Mouse (Mus musculus) spleen, adult 2 months (tissue): ENCODE results near the gene Stx2. TPM values are rescaled to one million over a fixed set of nuclear protein-coding genes. Genes with fewer than 3 reads are reported as not detected.

ENCODE experiments used
- DNase-seq, 2 experiments: peaks; one replicate each; pipeline versions ENCODE4 v3.0.0 to v3.0.0-alpha.2; 2012 to 2021; ENCODE audit warnings: low spot score in 2 of 2, low read depth in 1 of 2
- H3K27ac ChIP-seq: fragments of 200-500 bp; 2 replicates; pipeline ENCODE4 v1.5.1; 2012; ENCODE audit warnings: low read length, inconsistent platforms; ENCODE audit not compliant: insufficient read depth
- H3K27me3 ChIP-seq: fragments of 200-500 bp; 2 replicates; pipeline ENCODE4 v1.6.1; 2012; ENCODE audit warnings: mild to moderate bottlenecking, moderate library complexity, low read length, inconsistent platforms; ENCODE audit not compliant: control insufficient read depth, insufficient read depth
- H3K36me3 ChIP-seq: fragments of 200-500 bp; 2 replicates; pipeline ENCODE4 v1.6.1; 2012; ENCODE audit warnings: mild to moderate bottlenecking, low read length, inconsistent platforms; ENCODE audit not compliant: control insufficient read depth, insufficient read depth
- H3K4me1 ChIP-seq: fragments of 200-500 bp; 2 replicates; pipeline ENCODE4 v1.6.1; 2011; ENCODE audit warnings: inconsistent platforms; ENCODE audit not compliant: control insufficient read depth, insufficient read depth, insufficient read length
- H3K4me3 ChIP-seq: fragments of 200-500 bp; 2 replicates; pipeline ENCODE4 v1.5.1; 2011; ENCODE audit warnings: mild to moderate bottlenecking, inconsistent platforms; ENCODE audit not compliant: insufficient read depth, insufficient read length; ENCODE audit errors: extremely low read depth
- CTCF ChIP-seq: fragments of 200-500 bp; IDR thresholded peaks from 2 replicates; pipeline ENCODE4 v1.5.1; 2011; ENCODE audit warnings: mild to moderate bottlenecking, inconsistent platforms; ENCODE audit not compliant: insufficient read depth, insufficient read length, insufficient replicate concordance; ENCODE audit errors: extremely low read depth
- POLR2A ChIP-seq: fragments of 200-500 bp; IDR thresholded peaks from 2 replicates; pipeline ENCODE4 v1.6.1; 2011; ENCODE audit warnings: low read depth, low read length, inconsistent platforms
- WGBS: fragments of 180-500 bp; shearing (Covaris S2); methylation state at CpG from one replicate; pipeline ENCODE4 v1.1.7; 2018; 5-methylcytosine and 5-hydroxymethylcytosine counted together
- polyA plus RNA-seq: library from polyadenylated mRNA; depleted of rRNA; stranded (reverse); fragments of >200 nt; gene quantifications from 2 replicates; pipeline ENCODE4 v1.2.3, GENCODE M21; 2012; rRNA removed

The Stx2 gene
- polyA plus RNA-seq, 1 experiment: 27.7 TPM

DNA sequence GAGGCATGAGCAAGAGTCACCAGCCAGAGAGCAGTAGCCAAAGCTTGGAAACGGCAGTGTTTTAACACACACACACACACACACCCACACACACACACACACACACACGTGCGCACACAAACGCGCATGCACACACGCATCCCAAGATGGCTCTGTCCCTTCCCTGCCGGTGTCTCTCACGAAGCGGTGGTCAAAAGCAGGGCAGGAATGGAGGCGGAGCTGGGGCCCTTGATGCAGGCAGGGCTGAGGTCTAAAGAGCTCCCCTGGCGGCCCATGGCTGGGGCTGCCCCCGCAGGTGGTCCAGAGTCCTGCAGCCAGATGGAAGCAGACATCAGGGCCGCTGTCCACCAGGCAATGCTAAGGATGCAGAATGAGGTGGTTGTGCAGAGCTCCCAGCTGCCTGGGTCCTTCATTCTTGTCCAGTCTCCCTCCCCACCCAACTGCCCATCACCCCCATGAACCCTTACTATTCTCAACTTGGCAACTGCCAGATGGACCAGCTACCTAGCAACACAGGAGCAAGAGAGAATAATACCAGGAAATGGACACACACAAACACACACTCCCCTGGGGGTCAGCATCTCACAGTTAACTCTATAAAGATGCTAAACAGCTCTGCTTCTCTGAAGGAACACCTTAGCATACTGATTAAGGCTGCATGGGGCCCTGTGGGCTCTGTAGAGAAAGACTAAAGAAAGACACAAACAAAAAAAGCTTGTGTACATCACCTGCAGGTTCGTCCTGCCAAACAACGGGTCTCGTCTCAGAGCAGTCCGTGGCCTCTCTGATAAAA is 54.9 kb downstream of the Stx2 start, which contains the start of gene Rimbp2:
Gene Rimbp2, minus strand, starts transcription at position 209 of the 793 bp plus-strand sequence.
- no peaks in the 10 kb centered on the region for H3K27me3 ChIP-seq
- H3K36me3 ChIP-seq: no peaks in the 10 kb centered on the region
- no peak within 1 kb of the TSS for H3K4me3 ChIP-seq
- H3K27ac ChIP-seq: no peak within 1 kb of the TSS
- no peaks in the 10 kb centered on the region for H3K4me1 ChIP-seq
- no peak for DNase-seq
- 15% methylated on average over 17 of the region's 17 CpGs for WGBS
- TF ChIP-seq POLR2A (no peak), CTCF (no peak)

DNA sequence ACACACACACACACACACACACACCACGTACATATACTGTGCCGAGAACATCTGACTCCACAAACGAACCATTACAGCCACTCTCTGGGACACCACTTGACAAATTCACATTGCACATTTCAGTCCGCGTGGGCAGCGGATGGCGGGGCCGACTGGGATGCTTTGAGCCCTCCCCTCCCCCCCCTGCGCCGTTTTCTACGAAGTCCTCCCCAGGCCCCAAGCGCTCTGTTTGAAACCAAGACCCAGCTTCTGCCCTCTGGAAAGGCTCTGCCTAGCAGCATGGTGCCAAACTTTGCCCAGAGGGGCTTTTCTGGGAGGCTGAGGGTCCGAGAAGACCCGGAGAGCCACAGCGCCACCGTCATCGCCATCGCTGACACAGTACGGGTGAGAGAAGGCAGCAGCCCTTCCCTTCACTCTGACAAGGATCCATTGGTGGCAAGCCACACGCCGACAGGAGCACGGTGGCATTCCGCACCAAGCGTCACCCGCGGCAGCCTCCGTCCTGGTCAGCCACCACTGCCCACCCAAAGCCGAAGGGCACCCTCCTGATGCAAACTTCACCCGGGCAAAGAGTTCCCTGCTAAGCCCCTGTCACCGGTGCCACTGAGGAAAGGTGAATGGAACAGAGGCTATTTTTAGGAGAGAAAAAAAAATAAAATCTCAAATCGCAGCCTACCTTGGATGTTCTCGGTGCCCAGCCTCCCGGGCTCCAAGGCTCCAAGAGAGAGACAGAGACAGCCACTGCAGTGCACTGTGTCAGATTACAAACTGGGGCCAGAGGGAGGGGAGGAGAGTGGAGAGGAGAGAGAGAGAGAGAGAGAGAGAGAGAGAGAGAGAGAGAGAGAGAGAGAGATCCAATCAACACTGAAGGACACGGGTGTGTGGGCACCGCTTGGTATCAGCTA is 55.8 kb downstream of the Stx2 start:
- DNase-seq: no peak
- WGBS: 7% methylated on average over 35 of the region's 35 CpGs
- no peaks in the 10 kb centered on the region for H3K27me3 ChIP-seq
- no peak for TF ChIP-seq CTCF
- TF ChIP-seq POLR2A: no peak
- no peak overlapping the region for H3K4me3 ChIP-seq
- no peaks in the 10 kb centered on the region for H3K4me1 ChIP-seq
- H3K36me3 ChIP-seq: no peaks in the 10 kb centered on the region
- H3K27ac ChIP-seq: no peak overlapping the region

DNA sequence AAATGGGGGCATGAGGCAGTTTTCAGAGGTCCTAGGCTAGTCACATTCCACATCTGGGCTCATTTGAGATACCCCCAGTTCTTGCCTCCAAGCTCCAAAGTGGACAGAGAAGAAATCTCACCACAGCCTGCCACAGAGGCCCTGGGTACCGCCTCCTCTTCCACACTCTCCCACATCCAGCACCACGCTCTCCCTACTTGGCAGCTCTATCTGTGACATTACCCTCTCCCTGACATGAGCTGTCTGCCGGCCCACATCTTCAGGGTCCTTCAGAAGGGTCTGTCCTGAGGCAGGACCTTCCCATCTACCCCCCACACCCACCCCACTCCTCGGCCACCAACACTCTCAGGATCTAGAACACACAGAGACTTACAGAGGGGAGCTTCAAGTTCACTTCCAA is 56.9 kb downstream of the Stx2 start:
- WGBS: 49% methylated on average over 4 of the region's 4 CpGs
- TF ChIP-seq POLR2A: no peak
- TF ChIP-seq CTCF: no peak
- H3K4me1 ChIP-seq: no peaks in the 10 kb centered on the region
- DNase-seq: no peak
- no peaks in the 10 kb centered on the region for H3K27me3 ChIP-seq
- no peaks in the 10 kb centered on the region for H3K36me3 ChIP-seq
- no peak overlapping the region for H3K4me3 ChIP-seq
- no peak overlapping the region for H3K27ac ChIP-seq

DNA sequence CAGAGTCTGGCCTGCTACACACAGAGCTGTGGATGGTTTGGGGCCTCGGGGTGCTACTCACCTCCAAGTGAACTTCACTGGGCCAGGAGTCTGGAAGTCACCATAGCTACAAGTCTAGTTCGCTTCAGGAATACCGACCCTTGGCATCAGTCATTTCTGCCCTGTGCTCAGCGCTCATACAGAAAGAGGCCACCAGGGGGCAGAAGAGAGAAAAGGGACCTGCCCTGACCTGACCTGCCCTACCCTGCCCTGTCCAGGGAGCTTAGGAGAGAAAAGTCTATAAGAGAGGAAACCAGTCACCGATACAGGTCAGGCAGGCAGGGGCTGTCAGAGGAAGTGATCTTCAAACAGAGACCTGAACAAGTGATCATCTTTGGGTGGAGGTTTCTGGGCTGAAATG is 61.3 kb downstream of the Stx2 start:
- WGBS: 79% methylated on average over 5 of the region's 5 CpGs
- Histone ChIP-seq H3K27me3 (no peaks in the 10 kb centered on the region), H3K27ac (no peak overlapping the region), H3K36me3 (no peaks in the 10 kb centered on the region), H3K4me3 (no peak overlapping the region), H3K4me1 (no peaks in the 10 kb centered on the region)
- DNase-seq: no peak
- TF ChIP-seq CTCF (peak; percentile 24; the same call in 1 of the 2 replicates), POLR2A (no peak)

DNA sequence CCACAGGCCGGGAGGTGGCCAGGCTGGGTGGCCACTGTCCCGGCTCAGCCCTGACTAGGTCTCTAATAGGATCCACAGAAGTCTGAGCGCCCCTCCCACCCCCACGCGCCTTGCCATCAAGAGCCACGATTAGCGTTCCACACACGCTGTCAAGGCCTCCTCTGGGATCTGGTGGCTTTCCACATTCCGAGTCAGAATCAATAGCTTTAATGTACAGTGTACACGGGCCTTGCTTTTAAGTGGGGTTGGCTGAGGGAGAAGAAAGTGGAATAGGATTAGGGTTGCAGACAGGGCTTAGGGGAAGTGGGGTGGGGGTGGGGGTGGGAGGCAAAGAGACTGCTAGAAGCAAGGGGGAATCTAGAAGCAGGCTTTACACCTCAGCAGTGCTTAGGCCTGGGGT is 67.9 kb downstream of the Stx2 start:
- H3K27ac ChIP-seq: no peak overlapping the region
- WGBS: 89% methylated on average over 10 of the region's 10 CpGs
- no peak for TF ChIP-seq POLR2A
- TF ChIP-seq CTCF: no peak
- no peaks in the 10 kb centered on the region for H3K27me3 ChIP-seq
- no peaks in the 10 kb centered on the region for H3K36me3 ChIP-seq
- no peak overlapping the region for H3K4me3 ChIP-seq
- no peak for DNase-seq
- no peaks in the 10 kb centered on the region for H3K4me1 ChIP-seq

DNA sequence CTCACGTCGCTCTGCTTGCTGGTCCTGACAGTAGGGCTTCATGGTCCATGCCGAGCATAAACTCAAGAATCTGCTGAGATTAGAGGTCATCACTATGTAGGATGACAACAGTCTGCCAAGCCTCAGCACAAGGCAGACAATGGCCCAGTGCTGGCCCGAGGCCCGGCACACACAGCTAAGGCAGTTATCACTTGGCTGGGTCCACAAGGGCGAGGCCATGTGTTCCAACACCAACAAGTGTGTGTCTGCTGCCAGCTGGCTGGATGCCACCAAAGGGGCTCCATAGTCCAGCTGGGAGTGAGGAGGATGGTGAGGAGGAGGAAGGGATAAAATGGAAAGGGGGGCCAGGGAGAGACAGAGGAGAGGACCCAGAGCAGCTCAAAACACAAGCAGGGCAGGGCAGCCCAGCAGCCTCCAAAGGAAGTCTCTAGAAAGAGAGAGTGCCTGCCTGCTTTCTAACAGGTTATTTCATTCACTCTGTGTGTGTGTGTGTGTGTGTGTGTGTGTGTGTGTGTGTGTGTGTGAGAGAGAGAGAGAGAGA is 72.9 kb downstream of the Stx2 start:
- 86% methylated on average over 6 of the region's 6 CpGs for WGBS
- H3K4me1 ChIP-seq: no peaks in the 10 kb centered on the region
- H3K4me3 ChIP-seq: no peak overlapping the region
- H3K27me3 ChIP-seq: no peaks in the 10 kb centered on the region
- H3K36me3 ChIP-seq: no peaks in the 10 kb centered on the region
- TF ChIP-seq CTCF (no peak), POLR2A (no peak)
- H3K27ac ChIP-seq: no peak overlapping the region
- DNase-seq: no peak

Other genes with a start within 250 kb of the Stx2 start
- gene Rimbp2, start 55.1 kb downstream of the Stx2 start, polyA plus RNA-seq: not detected in 2 replicates
- gene Ran, start 11.5 kb upstream of the Stx2 start, polyA plus RNA-seq: 49.7 and 64.5 TPM in 2 replicates
- gene Adgrd1, start 88.2 kb upstream of the Stx2 start, polyA plus RNA-seq: 1.2 and 1.3 TPM in 2 replicates